Mouse (Mus musculus) left cerebral cortex, postnatal 14 days (tissue): Measurements from ENCODE around the gene Rbm6. TPM values are rescaled to one million over a fixed set of nuclear protein-coding genes. Genes with fewer than 3 reads are reported as not detected.
A peak's percentile ranks its signal among the peaks of the same experiment; 100 is the strongest.

ENCODE experiments used
- DNase-seq, 2 experiments: peaks; one replicate each; pipeline ENCODE4 v3.0.0; 2021 to 2022; ENCODE audit warnings: low spot score in 2 of 2, mixed read lengths in 1 of 2
- intact Hi-C: fragments of 180-260 bp; cut with DNase I; formaldehyde crosslinking; loops from one replicate; pipeline ENCODE4 v1.15.1; 2025
- long read RNA-seq, 2 experiments: library from polyadenylated mRNA; stranded (forward); transcript quantifications; one replicate each; pipeline ENCODE4 v2.0.0; 2021
- total RNA-seq, 2 experiments: library from RNA; stranded (reverse); gene quantifications; 2 replicates each; pipeline ENCODE4 v1.2.3; 2021

Gene Rbm6
- total RNA-seq = 10 to 100 TPM; 57.0 to 57.8 TPM
- long read RNA-seq, experiment 1, transcript Rbm6-207 (21 exons, 3,716 nt) = major isoform, 25 of 51 reads
- long read RNA-seq, experiment 1, transcript Rbm6-201 (21 exons, 3,999 nt) = minor isoform, 5 of 51 reads
- long read RNA-seq, experiment 1, partial matches to known transcripts = 5 of 51 reads
- long read RNA-seq, experiment 1, other reads (novel, unspliced or antisense) = 16 of 51 reads
- long read RNA-seq, experiment 2, transcript Rbm6-207 (21 exons, 3,716 nt) = major isoform, 20 of 49 reads
- long read RNA-seq, experiment 2, partial matches to known transcripts = 4 of 49 reads
- long read RNA-seq, experiment 2, other reads (novel, unspliced or antisense) = 22 of 49 reads

- intact Hi-C loops = no loop called here
- no peak for DNase-seq
These were observed at the start of gene Rbm6 for GRCm38 (mm10) chr9:107873137-107873536. Gene Rbm6 (minus strand): TSS chr9:107873237.

- no peak for DNase-seq
- intact Hi-C loops = no loop called here
These were observed 46.4 kb upstream of the Rbm6 start for GRCm38 (mm10) chr9:107919441-107919840.

- DNase-seq = no peak
- intact Hi-C loops = no loop called here
These were observed 45.8 kb upstream of the Rbm6 start for GRCm38 (mm10) chr9:107918884-107919283.

- intact Hi-C loops = no loop called here
- DNase-seq = peak; percentile 50 to 69
These were observed 45.0 kb upstream of the Rbm6 start for GRCm38 (mm10) chr9:107917895-107918608.

- intact Hi-C loops = no loop called here
- no peak for DNase-seq
These were observed 41.9 kb upstream of the Rbm6 start for GRCm38 (mm10) chr9:107914764-107915420.

GRCm38 (mm10) chr9:107910025-107910769, 37.2 kb upstream of the Rbm6 start:
- DNase-seq = no peak
- intact Hi-C loops = no loop called here

GRCm38 (mm10) chr9:107908410-107909158, 35.5 kb upstream of the Rbm6 start:
- intact Hi-C loops = no loop called here
- DNase-seq = no peak

- no peak for DNase-seq
- intact Hi-C loops = no loop called here
These were observed 34.7 kb upstream of the Rbm6 start for GRCm38 (mm10) chr9:107907801-107908120.

- DNase-seq = no peak
- intact Hi-C loops = no loop called here
These were observed 34.1 kb upstream of the Rbm6 start for GRCm38 (mm10) chr9:107906967-107907800.

- no peak for DNase-seq
- intact Hi-C loops = no loop called here
These were observed 33.4 kb upstream of the Rbm6 start, which contains the start of gene Mst1r for GRCm38 (mm10) chr9:107906252-107906966. Gene Mst1r (plus strand): TSS chr9:107906873.

GRCm38 (mm10) chr9:107904726-107905125, 31.7 kb upstream of the Rbm6 start:
- intact Hi-C loops = loop anchor here (2.0 to 5.0 kb wide), 3 partner anchors 58 to 163 kb away; partner anchors contain the start of gene Amigo3

GRCm38 (mm10) chr9:107901627-107901914, 28.5 kb upstream of the Rbm6 start:
- intact Hi-C loops = loop anchor here (5.0 kb wide), 2 partner anchors 151 to 166 kb away; partner anchors contain the start of gene Amigo3

More at GRCm38 (mm10) chr9:107904726-107905125, 31.7 kb upstream of the Rbm6 start:
- DNase-seq = peak; percentile 91

GRCm38 (mm10) chr9:107900840-107901626, 28.0 kb upstream of the Rbm6 start:
- intact Hi-C loops = loop anchor here (5.0 kb wide), 2 partner anchors 151 to 166 kb away; partner anchors contain the start of gene Amigo3
- DNase-seq = peak; percentile 83 to 85

More at GRCm38 (mm10) chr9:107901627-107901914, 28.5 kb upstream of the Rbm6 start:
- DNase-seq = no peak

- DNase-seq = no peak
- intact Hi-C loops = loop anchor here (5.0 kb wide), 2 partner anchors 152 to 167 kb away; partner anchors contain the start of gene Amigo3
These were observed 26.8 kb upstream of the Rbm6 start for GRCm38 (mm10) chr9:107899855-107900254.

- DNase-seq = no peak
- intact Hi-C loops = no loop called here
These were observed 25.5 kb upstream of the Rbm6 start for GRCm38 (mm10) chr9:107898563-107898962.

- no peak for DNase-seq
- intact Hi-C loops = no loop called here
These were observed 18.0 kb upstream of the Rbm6 start for GRCm38 (mm10) chr9:107891023-107891422.

GRCm38 (mm10) chr9:107890260-107890659, 17.2 kb upstream of the Rbm6 start:
- intact Hi-C loops = no loop called here
- no peak for DNase-seq
